Mouse (Mus musculus) embryo, embryonic 10 days (tissue): Measurements from ENCODE around the gene P3h1.
"Not testable (repeated sequence)": the region's sequence is repeated elsewhere in the genome, so short reads cannot be mapped to it uniquely, and the experiment has no call there.

Experiments used
- DNase-seq: peaks from one replicate; pipeline ENCODE4 v3.0.0-alpha.2; 2015; ENCODE audit warnings: low spot score

P3h1 gene

GRCm38 (mm10) chr4:119275226-119275625 lies 42.5 kb downstream of the P3h1 start:
- DNase-seq, result no peak

- no peak for DNase-seq
Measured at GRCm38 (mm10) chr4:119275726-119276125, 43.0 kb downstream of the P3h1 start.

- DNase-seq, result not testable (repeated sequence)
Measured at GRCm38 (mm10) chr4:119278784-119279183, 46.1 kb downstream of the P3h1 start.

- DNase-seq, result no peak
Measured at GRCm38 (mm10) chr4:119284861-119285260, 52.1 kb downstream of the P3h1 start.

DNA sequence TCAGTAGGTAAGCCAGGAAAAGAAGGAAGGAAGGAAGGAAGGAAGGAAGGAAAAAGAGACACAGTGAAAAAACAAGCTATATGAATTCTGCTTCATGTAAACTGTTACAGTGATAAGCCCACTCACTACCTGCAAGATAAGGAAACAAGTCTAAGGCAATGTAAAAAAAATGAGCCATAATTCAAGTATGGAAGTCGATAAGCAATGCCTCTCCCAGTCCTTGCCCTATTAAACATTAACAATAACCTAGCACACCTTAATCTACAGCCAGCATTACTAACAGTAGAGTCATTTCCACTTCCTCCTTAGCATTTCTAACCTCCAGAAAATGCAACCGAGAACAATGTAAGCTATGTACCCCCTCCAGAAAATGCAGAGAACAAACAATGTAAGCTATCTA lies 52.6 kb downstream of the P3h1 start:
- no peak for DNase-seq

DNA sequence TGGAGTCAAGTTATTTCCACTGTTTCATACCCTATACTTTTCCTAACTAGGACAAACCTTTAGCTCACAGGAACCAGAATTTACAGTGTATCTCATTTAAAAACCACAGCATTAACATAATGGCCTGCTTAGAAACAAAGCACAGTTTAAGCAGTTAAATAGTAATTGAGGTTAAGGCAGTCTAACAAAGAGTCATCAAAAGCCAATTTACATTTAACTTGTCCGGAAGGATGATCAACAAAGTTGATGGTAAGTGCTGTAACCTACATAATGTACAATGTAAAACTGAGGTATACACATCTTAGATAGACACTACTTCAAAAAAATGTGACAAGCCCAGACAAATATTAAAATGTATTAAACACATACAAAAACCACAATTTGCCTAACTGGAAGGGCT lies 59.2 kb downstream of the P3h1 start:
- DNase-seq, result no peak

DNA sequence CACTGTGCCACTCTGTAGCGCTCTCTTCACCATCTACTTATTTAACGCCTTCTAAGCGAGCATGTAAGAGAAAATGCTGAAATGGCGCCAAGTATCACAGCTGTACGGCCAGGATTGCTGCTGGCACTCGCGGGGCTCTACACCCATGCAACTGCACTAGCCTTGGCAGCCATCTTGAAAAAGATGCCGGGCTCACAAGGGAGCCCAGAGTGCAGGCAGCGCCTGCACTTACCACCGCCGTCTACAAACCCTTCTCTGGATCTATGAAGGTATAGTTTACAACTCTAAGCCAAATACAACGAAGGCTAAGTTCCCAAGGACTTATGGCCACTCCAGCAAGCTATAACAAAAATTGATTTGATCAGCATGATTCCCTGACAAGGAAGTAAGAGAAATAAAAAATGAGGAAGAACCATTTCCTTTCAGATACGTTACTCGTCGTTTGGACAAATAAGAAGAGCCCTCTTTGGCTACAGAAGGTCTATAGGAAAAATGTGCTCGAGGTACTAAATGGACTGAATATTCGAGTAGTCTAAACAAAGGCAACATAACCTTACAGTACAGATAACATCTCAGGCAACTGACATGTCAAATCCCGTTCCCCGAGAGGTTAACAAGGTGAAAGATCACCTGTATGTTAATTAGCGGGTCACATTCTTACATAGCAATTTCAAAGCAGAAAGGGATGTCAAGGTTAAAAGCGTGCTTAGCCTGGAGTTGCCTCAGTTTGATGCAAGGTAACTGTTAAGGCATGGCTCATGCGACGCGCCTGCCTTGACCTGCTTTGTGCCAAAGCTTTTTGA lies 60.3 kb downstream of the P3h1 start:
- peak; percentile 65 for DNase-seq

GRCm38 (mm10) chr4:119293574-119294258 lies 61.0 kb downstream of the P3h1 start:
- DNase-seq, result peak; percentile 32

GRCm38 (mm10) chr4:119294415-119295133 lies 61.9 kb downstream of the P3h1 start, which contains the start of gene Ybx1:
Gene Ybx1, minus strand, starts transcription at chr4:119294604.
- peak; percentile 98 for DNase-seq

DNA sequence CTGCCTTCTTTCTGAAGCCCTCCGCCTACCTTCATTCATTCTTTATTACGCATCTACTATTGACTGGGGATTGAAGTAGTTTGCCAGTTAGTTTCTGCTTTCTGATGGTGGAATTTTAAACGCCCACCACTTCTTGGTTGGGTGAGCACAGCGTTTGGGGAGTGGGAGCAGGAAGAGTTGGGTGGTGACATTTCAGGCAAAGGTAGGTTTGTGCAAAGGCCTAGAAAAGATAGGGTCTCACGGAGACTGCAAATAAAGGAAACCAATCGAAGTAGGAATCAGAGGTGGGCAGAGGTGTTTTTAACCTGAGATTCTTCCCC lies 62.4 kb downstream of the P3h1 start:
- DNase-seq, result no peak

DNA sequence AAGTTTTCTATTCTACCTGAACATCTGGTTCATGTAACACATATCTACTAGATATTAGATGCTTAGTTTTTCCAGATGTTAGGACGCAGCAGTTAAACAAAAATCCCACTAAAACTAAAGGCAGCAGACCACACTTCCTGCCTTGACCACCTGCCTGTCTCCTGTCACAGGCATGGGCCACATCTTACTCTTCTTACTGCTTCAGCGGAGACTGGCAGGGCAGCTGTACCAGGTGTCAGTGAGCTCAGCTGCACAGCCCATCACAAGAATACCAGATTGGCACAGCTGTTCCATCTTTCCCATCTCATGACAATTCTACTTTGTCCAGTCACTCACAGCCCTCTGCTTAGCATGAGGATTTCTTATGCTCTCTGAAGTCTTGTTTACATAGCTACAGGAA lies 64.6 kb downstream of the P3h1 start:
- DNase-seq, result no peak
